Mouse (Mus musculus): Measurements from ENCODE around the gene Trmt1. TPM values are rescaled to one million over a fixed set of nuclear protein-coding genes. Genes with fewer than 3 reads are reported as not detected.

Trmt1 gene
- polyA plus RNA-seq, 1 experiment from 2014 or later, result 51.6 TPM

DNA sequence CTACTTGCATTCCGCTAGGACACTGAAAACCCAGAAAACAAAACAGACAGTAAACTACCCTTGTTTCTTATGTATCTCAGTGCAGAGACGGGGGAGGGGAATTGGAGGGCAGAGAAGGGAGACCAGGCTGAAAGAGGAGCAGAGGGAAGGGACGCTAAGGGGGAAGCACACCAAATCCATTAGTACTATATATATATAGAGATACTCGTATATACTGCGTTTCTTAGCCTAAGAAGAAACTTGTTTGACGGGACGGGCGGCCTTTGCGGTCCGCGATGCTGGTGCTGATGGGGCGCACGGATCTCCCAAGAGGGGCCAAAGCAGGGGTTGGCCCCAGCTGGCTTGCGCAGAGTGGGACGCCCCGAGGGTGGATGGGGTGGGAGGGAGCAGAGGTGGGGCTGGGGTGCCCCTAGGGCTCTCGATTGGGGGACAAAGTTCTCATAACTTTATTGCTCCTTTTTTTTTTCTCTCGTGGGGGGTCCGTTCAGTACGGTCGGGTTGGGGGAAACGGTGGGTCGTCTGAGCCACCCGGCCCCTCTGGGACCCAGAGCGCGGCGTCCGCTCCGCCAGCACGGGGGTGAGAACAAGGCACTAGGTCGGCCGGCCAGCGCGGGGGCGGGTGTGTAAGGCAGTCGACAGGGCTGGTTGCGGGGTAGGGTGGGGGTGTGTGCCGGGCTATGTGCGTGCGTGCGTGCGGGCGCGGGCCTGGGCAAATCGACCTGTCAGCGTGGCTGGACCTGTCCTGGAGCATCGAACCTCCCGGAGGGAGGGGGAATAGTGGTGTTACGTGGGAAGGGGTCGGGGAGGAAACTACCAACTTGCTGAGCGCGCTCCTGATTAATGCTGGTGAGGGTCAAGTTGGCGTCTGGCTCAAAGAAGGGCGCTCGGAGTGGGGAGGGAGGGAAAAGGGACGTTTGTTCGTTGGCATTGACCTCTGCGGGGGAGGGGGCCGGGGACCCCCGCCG, 19.0 kb downstream of the Trmt1 start:
- 2% methylated on average over 61 of the region's 61 CpGs for WGBS
- Histone ChIP-seq H3K9me3 (no peaks in the 10 kb centered on the region), H3K9ac (peak overlapping the region; percentile 87), H3K27me3 (replicated peaks) (peaks cover 71% of the 10 kb centered on the region), H3K27ac (replicated peaks) (peak overlapping the region; percentile 93), H3K4me2 (peak overlapping the region; percentile 74), H3K4me1 (peaks cover 87% of the 10 kb centered on the region), H3K4me3 (peak overlapping the region; percentile 57), H3K36me3 (peaks cover 16% of the 10 kb centered on the region)
- ATAC-seq (ENCODE audit: extremely low read depth, insufficient number of reproducible peaks, low FRiP score, low TSS enrichment), result no peak; the same call in 1 of the 2 replicates

DNA sequence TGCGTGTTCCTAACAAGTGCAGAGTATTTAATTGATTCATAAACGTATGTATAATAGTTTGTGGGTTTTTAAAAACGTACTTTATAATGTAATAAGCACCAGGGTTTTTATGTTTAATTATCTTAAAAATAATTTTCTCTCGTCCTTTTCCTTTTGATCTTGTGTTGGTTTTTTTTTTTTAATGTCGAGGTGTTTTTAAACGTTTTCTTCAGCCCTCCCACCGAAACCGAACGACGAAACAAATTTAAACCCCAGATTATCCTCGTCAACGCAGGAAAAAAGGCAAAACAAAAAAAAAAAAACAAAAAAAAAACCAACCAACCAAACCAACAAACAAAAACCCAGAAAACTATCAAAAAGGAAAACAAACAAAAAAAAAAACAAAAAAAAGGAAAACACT, 19.9 kb downstream of the Trmt1 start:
- WGBS, result 4% methylated on average over 12 of the region's 12 CpGs
- Histone ChIP-seq H3K27ac (replicated peaks) (peak overlapping the region; percentile 93), H3K4me2 (peak overlapping the region; percentile 74), H3K4me1 (peaks cover 84% of the 10 kb centered on the region), H3K36me3 (peaks cover 17% of the 10 kb centered on the region), H3K4me3 (peak overlapping the region; percentile 57), H3K9me3 (no peaks in the 10 kb centered on the region), H3K9ac (peak overlapping the region; percentile 87), H3K27me3 (replicated peaks) (peaks cover 71% of the 10 kb centered on the region)
- ATAC-seq (ENCODE audit: extremely low read depth, insufficient number of reproducible peaks, low FRiP score, low TSS enrichment), result no peak

DNA sequence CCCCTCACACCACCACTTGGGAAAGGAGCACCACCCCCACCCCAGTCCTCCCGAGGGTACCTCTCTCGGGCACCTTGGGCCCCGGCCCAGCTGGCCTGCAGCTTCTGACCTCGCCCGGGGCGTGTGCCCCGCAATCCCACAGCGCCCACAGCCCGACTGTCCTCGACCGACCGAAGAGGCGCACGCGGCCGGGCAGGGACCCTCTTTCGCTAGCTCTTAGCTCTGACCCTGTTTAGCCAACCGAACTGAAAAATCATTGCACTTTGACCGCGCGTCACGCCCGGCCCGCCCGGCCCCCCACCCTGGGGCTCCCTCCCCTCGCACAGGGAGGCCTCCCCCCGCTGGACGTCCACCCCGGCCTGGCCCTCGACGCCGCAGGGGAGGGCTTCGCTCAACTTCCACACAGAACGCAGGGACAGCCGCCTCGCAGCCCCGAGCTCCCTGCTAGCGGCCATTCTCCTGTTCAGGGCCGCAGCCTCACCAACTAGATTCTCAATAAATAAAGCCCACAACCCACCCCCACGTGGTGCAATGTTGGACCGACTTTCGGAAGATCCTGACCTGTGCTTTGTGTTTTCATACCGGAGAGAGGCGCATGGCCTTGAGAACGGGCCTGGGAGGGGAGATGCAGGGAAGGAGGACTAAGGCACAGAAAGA, 20.6 kb downstream of the Trmt1 start:
- H3K27ac ChIP-seq (replicated peaks), result peak overlapping the region; percentile 84
- WGBS, result 4% methylated on average over 40 of the region's 45 CpGs
- H3K4me2 ChIP-seq, result peak overlapping the region; percentile 74
- H3K36me3 ChIP-seq, result peaks cover 20% of the 10 kb centered on the region
- ATAC-seq (ENCODE audit: extremely low read depth, insufficient number of reproducible peaks, low FRiP score, low TSS enrichment), result peak; percentile 5; the same call in 1 of the 2 replicates
- H3K9ac ChIP-seq, result peak overlapping the region; percentile 79
- H3K27me3 ChIP-seq (replicated peaks), result peaks cover 69% of the 10 kb centered on the region
- H3K4me3 ChIP-seq, result peak overlapping the region; percentile 57
- H3K4me1 ChIP-seq, result peaks cover 84% of the 10 kb centered on the region
- no peaks in the 10 kb centered on the region for H3K9me3 ChIP-seq

DNA sequence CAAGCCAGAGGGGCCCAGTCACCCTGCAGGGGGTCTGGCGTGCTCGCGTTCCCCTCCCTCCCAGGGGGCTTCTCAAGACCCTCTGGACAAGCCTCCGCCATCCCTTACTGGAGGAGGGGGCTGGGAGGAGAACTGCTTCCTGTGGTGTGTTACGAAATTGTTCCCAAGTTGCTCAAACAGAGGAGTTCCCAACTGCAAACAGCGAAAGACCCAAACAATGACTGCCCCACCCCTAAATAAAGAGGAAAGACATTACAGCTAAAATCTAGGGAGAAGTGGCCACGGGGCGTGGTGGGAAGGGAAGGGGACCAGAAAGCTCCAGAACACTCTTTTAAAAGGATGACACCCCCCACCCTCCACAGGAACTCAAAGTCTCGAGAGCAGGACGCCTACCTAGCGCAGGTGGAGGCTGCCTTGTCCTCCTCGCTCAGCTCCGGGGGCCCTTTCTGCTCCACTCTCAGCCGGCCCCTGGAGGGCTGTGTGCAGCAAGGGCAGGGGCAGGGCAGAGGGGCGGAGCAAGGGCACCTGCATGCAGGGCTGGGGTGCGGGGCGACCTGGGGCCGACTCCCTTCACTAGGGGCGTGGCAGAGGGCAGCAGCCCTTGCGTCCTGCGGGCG, 21.3 kb downstream of the Trmt1 start:
- H3K9ac ChIP-seq, result peak overlapping the region; percentile 79
- H3K36me3 ChIP-seq, result peaks cover 20% of the 10 kb centered on the region
- H3K4me3 ChIP-seq, result peak overlapping the region; percentile 57
- H3K27me3 ChIP-seq (replicated peaks), result peaks cover 63% of the 10 kb centered on the region
- 10% methylated on average over 22 of the region's 22 CpGs for WGBS
- no peaks in the 10 kb centered on the region for H3K9me3 ChIP-seq
- ATAC-seq (ENCODE audit: extremely low read depth, insufficient number of reproducible peaks, low FRiP score, low TSS enrichment), result peak; percentile 58
- H3K4me1 ChIP-seq, result peaks cover 84% of the 10 kb centered on the region
- peak overlapping the region; percentile 74 for H3K4me2 ChIP-seq
- H3K27ac ChIP-seq (replicated peaks), result peak overlapping the region; percentile 84

DNA sequence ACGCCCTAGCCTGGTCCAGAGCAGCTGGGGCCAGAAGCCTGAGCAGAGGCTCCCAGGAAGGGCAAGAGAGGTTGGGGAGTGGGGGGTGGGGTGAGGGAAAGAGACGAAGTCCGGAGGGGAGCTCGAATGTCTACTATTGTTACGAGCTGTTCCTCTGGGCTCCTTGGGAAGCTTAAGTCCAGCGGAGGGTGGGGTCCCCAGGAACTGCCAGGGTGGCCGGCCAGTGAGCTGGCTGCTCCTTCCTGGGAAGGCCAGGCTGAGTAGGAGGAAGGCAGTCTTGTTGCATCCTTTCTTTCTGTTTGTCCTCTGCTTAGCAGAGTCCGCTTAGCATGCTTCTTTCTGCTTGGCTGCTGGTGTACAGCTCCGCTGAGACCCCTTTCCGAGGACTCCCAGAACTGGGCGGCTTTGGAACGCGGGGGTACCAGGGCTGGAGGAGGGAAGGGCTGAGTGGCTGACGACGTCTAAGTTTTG, 22.0 kb downstream of the Trmt1 start:
- H3K27ac ChIP-seq (replicated peaks), result peak overlapping the region; percentile 84
- 12% methylated on average over 15 of the region's 15 CpGs for WGBS
- ATAC-seq (ENCODE audit: extremely low read depth, insufficient number of reproducible peaks, low FRiP score, low TSS enrichment), result no peak
- H3K27me3 ChIP-seq (replicated peaks), result peaks cover 58% of the 10 kb centered on the region
- H3K9ac ChIP-seq, result peak overlapping the region; percentile 79
- peak overlapping the region; percentile 74 for H3K4me2 ChIP-seq
- H3K9me3 ChIP-seq, result no peaks in the 10 kb centered on the region
- H3K4me3 ChIP-seq, result peak overlapping the region; percentile 57
- H3K36me3 ChIP-seq, result peaks cover 14% of the 10 kb centered on the region
- peaks cover 85% of the 10 kb centered on the region for H3K4me1 ChIP-seq

DNA sequence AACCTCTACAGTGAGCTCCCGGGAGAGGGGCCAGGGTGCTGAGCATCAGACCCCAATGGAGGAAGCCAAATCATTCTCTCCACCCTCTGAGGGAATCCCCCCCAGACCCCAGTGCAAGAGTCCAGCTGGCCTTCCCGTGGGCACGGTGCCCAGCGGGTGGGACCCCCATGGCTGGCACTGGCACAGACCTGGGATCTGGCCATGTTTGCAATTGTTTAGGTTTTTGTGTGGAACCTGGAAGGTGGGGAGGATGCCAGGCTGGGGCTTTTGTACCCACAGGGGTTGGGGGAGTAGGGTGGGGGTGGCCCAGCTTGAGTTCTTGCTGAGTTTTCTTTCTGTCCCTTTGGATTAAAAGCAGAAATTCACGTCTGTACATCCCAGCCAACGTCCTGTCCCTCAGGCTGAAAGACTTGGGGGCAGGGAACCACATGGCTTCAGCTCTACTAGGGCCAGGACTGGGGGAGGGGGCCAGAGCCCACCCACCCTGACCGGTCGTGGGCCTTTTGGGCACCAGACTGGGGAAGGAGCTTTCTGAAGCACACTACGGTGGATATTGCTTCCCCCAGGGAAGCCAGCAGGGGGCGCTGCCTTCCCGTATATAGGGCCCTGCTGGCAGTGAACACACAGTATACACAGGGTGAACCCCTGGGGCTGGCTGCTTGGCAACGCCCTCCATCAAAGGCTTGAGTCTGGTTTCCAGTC, 22.8 kb downstream of the Trmt1 start:
- H3K27ac ChIP-seq (replicated peaks), result no peak overlapping the region; the same call in 1 of the 2 replicates
- WGBS, result 15% methylated on average over 12 of the region's 12 CpGs

DNA sequence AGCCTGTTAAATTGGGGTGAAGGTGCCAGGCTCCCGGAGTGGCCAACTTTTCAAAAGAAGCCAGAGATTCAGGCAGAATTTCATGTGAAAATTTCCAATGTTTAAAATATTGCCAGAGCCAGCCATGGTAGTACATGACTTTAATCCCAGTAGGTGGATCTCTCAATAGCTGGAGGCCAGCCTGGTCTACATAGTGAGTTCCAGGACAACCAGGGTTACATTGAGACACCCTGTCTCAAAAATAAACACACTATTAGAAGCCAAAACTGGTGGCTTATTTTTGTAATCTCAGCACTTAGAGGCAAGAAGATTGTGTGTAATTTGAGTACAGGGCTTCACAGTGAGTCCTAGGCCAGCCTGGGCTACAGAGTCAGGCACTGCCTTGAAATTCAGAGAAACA, 23.8 kb downstream of the Trmt1 start:
- no peak for ATAC-seq (ENCODE audit: extremely low read depth, insufficient number of reproducible peaks, low FRiP score, low TSS enrichment)
- no peak overlapping the region for H3K4me3 ChIP-seq
- no peak overlapping the region for H3K4me2 ChIP-seq
- H3K27me3 ChIP-seq (replicated peaks), result peaks cover 56% of the 10 kb centered on the region
- H3K4me1 ChIP-seq, result peaks cover 87% of the 10 kb centered on the region
- H3K9me3 ChIP-seq, result no peaks in the 10 kb centered on the region
- 100% methylated on average over 1 of the region's 1 CpGs for WGBS
- peak overlapping the region; percentile 4; the same call in 1 of the 2 replicates for H3K9ac ChIP-seq
- H3K27ac ChIP-seq (replicated peaks), result peak overlapping the region; percentile 44
- H3K36me3 ChIP-seq, result peaks cover 19% of the 10 kb centered on the region

More for the DNA sequence above, 22.8 kb downstream of the Trmt1 start:
- H3K36me3 ChIP-seq, result peaks cover 19% of the 10 kb centered on the region
- peak overlapping the region; percentile 74 for H3K4me2 ChIP-seq
- peak overlapping the region; percentile 24; the same call in 1 of the 2 replicates for H3K4me3 ChIP-seq
- H3K9me3 ChIP-seq, result no peaks in the 10 kb centered on the region
- H3K4me1 ChIP-seq, result peaks cover 86% of the 10 kb centered on the region
- ATAC-seq (ENCODE audit: extremely low read depth, insufficient number of reproducible peaks, low FRiP score, low TSS enrichment), result 0 out of 2 replicates have a peak, but pooled peaks have one; percentile 12
- H3K9ac ChIP-seq, result peak overlapping the region; percentile 66
- peaks cover 56% of the 10 kb centered on the region for H3K27me3 ChIP-seq (replicated peaks)

DNA sequence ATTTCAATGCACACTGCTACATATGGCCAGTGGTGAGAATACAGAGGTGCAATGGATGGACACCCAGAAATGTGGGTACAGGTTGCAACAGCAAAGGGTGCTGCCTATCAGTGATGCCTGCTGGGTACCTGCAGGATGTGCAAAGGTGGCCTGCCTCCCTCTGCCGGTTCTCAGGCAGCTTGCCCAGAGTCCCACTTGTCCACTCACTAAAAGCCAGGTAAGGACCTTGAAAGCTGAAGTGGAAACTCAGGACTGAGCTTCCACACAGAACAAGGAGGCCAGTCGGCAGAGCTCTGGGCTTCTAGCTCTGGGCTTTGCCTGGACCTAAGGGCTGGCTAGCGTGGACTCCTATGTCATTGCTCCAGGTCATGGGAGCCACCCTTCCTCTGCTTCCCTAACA, 25.2 kb downstream of the Trmt1 start:
- H3K27me3 ChIP-seq (replicated peaks), result peaks cover 56% of the 10 kb centered on the region
- H3K4me3 ChIP-seq, result no peak overlapping the region
- H3K27ac ChIP-seq (replicated peaks), result peak overlapping the region; percentile 95
- ATAC-seq (ENCODE audit: extremely low read depth, insufficient number of reproducible peaks, low FRiP score, low TSS enrichment), result no peak
- H3K36me3 ChIP-seq, result peaks cover 19% of the 10 kb centered on the region
- peak overlapping the region; percentile 41 for H3K9ac ChIP-seq
- WGBS, result 42% methylated on average over 3 of the region's 3 CpGs
- peaks cover 87% of the 10 kb centered on the region for H3K4me1 ChIP-seq
- H3K9me3 ChIP-seq, result no peaks in the 10 kb centered on the region
- peak overlapping the region; percentile 20; the same call in 1 of the 2 replicates for H3K4me2 ChIP-seq

DNA sequence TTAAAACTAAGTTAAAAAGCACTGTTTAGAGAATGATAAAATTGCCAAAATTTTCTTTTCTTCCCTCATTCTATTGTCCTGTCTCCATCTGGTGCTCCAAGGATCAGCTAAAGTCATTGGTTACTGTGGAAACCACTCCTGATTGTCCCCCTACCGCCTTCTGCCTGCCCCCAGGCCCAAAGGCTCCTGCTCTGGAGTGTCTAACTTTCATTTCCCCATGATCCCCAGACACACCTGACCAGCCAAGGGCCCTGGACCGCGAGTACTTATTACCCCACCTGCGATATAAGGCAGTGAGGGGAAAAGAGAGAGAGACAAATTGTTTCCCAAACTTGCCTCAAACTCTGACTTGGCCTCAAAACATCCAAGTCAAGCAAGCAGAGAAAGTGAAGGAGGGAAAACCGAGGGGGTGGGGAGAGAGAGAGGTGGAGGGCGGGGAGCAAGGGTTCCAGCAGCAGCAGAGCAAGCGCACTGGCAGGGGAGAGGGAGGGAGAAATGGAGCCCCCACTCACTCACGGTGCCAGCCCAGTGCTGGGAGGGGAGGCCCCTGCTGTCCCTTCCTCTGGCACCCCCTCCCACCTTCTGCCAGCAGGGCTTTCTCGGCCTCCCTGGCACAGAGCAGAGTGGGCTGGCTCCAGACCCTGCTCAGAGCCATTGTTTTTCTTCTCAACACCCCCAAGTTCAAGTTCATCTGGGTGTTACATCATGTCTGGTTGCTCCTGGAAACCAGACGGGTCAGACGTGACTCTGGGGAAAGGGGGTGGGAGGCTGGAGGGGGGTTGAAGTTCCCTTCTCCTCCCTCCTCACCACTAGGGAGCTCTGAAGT, 26.0 kb downstream of the Trmt1 start:
- peak overlapping the region; percentile 41 for H3K9ac ChIP-seq
- peak overlapping the region; percentile 20 for H3K4me2 ChIP-seq
- peak overlapping the region; percentile 95 for H3K27ac ChIP-seq (replicated peaks)
- H3K4me3 ChIP-seq, result no peak overlapping the region
- H3K9me3 ChIP-seq, result no peaks in the 10 kb centered on the region
- H3K27me3 ChIP-seq (replicated peaks), result peaks cover 55% of the 10 kb centered on the region
- H3K4me1 ChIP-seq, result peaks cover 81% of the 10 kb centered on the region
- H3K36me3 ChIP-seq, result peaks cover 25% of the 10 kb centered on the region
- 29% methylated on average over 11 of the region's 11 CpGs for WGBS
- peak; percentile 26; the same call in 1 of the 2 replicates for ATAC-seq (ENCODE audit: extremely low read depth, insufficient number of reproducible peaks, low FRiP score, low TSS enrichment)

DNA sequence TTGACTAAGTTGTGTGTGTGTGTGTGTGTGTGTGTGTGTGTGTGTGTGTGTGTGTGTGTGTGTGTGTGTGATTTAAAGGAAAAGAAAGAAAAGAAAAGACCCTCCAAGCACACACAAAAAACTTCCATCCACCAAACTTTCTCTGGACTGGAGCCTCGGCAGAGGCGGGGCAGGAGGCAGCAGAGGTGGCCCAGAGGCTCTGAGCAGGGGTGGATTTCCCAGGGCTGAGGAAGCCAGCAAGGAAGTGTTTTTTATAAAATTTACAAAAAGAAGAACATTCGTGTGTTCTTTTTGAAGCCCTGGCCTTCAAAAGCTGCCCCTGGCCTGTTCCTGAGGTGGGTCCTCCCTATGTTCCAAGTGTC, 26.6 kb downstream of the Trmt1 start:
- peaks cover 24% of the 10 kb centered on the region for H3K36me3 ChIP-seq
- peak overlapping the region; percentile 95 for H3K27ac ChIP-seq (replicated peaks)
- ATAC-seq (ENCODE audit: extremely low read depth, insufficient number of reproducible peaks, low FRiP score, low TSS enrichment), result no peak
- 39% methylated on average over 3 of the region's 3 CpGs for WGBS
- peak overlapping the region; percentile 16 for H3K4me2 ChIP-seq
- peak overlapping the region; percentile 64 for H3K9ac ChIP-seq
- peaks cover 55% of the 10 kb centered on the region for H3K27me3 ChIP-seq (replicated peaks)
- peaks cover 75% of the 10 kb centered on the region for H3K4me1 ChIP-seq
- no peak overlapping the region for H3K4me3 ChIP-seq
- H3K9me3 ChIP-seq, result no peaks in the 10 kb centered on the region

Data from heart, embryonic 13.5 days (tissue).